Mouse (Mus musculus) MEL (cell line): ENCODE results near the gene Zbtb3. TPM values are rescaled to one million over a fixed set of nuclear protein-coding genes. Genes with fewer than 3 reads are reported as not detected.

Experiments
- DNase-seq: peaks from one replicate; pipeline ENCODE4 v3.0.0; 2011; ENCODE audit warnings: low read depth, low spot score
- H3K27ac ChIP-seq: 2 replicates; pipeline ENCODE4 v1.5.1; 2012; ENCODE audit warnings: low read depth, mild to moderate bottlenecking, control low read depth, low read length, moderate library complexity; ENCODE audit not compliant: control insufficient read depth
- H3K27me3 ChIP-seq, 2 experiments: fragments of 150-350 bp in 1 of 2; sonication (generic) in 1 of 2; 2 replicates each; pipeline ENCODE4 v1.6.1; 2012; ENCODE audit warnings: low read length in 2 of 2, mild to moderate bottlenecking in 2 of 2, improper control_type of control experiment in 1 of 2, moderate library complexity in 1 of 2; ENCODE audit not compliant: insufficient read depth in 2 of 2, control insufficient read depth in 1 of 2
- H3K36me3 ChIP-seq, 2 experiments: 2 replicates each; pipeline ENCODE4 v1.6.1; 2012 to 2014; ENCODE audit warnings: low read length in 2 of 2, improper control_type of control experiment in 1 of 2, inconsistent platforms in 1 of 2, mild to moderate bottlenecking in 1 of 2; ENCODE audit not compliant: insufficient read depth in 2 of 2, control insufficient read depth in 1 of 2
- H3K4me1 ChIP-seq, 2 experiments: fragments of 150-350 bp in 1 of 2; sonication (generic) in 1 of 2; 2 replicates each; pipeline ENCODE4 v1.6.1; 2012; ENCODE audit warnings: low read length in 2 of 2, improper control_type of control experiment in 1 of 2, mild to moderate bottlenecking in 1 of 2; ENCODE audit not compliant: insufficient read depth in 2 of 2, control insufficient read depth in 1 of 2
- H3K4me3 ChIP-seq, 2 experiments: fragments of 150-350 bp in 1 of 2; sonication (generic) in 1 of 2; 2 replicates each; pipeline ENCODE4 v1.5.1; 2012; ENCODE audit warnings: low read depth in 2 of 2, low read length in 2 of 2, mild to moderate bottlenecking in 2 of 2, moderate library complexity in 2 of 2, control low read depth in 1 of 2, improper control_type of control experiment in 1 of 2; ENCODE audit not compliant: control insufficient read depth in 1 of 2, insufficient read depth in 1 of 2
- H3K79me2 ChIP-seq: 2 replicates; pipeline ENCODE4 v1.6.1; 2012; ENCODE audit warnings: mild to moderate bottlenecking, low read length, moderate library complexity; ENCODE audit not compliant: control insufficient read depth, poor library complexity, insufficient read depth
- H3K9ac ChIP-seq: 2 replicates; pipeline ENCODE4 v1.6.1; 2012; ENCODE audit warnings: low read depth, mild to moderate bottlenecking, control low read depth, low read length, moderate library complexity; ENCODE audit not compliant: control insufficient read depth, poor library complexity, severe bottlenecking
- H3K9me3 ChIP-seq: fragments of 150-350 bp; sonication (generic); replicated peaks from 2 replicates; pipeline ENCODE4 v1.6.1; 2012; ENCODE audit warnings: mild to moderate bottlenecking, low read length, improper control_type of control experiment, moderate library complexity; ENCODE audit not compliant: insufficient read depth
- BHLHE40 ChIP-seq: IDR thresholded peaks from 2 replicates; pipeline ENCODE4 v1.6.1; 2012; ENCODE audit warnings: low read depth, mild to moderate bottlenecking, inconsistent platforms, low read length, improper control_type of control experiment, borderline replicate concordance
- CHD1 ChIP-seq: IDR thresholded peaks from 2 replicates; pipeline ENCODE4 v1.6.1; 2012; ENCODE audit warnings: low read depth, mild to moderate bottlenecking, inconsistent platforms, low read length, improper control_type of control experiment
- CHD2 ChIP-seq: IDR thresholded peaks from 2 replicates; pipeline ENCODE4 v1.6.1; 2011; ENCODE audit warnings: low read length, improper control_type of control experiment
- CTCF ChIP-seq, 3 experiments: IDR thresholded peaks in 2 of 3; conservative IDR thresholded peaks in 1 of 3; 2 replicates each; pipeline ENCODE4 v1.5.1; 2011 to 2012; ENCODE audit warnings: low read length in 3 of 3, low read depth in 2 of 3, mild to moderate bottlenecking in 2 of 3, improper control_type of control experiment in 1 of 3, inconsistent platforms in 1 of 3, mixed read lengths in 1 of 3, moderate library complexity in 1 of 3; ENCODE audit not compliant: control insufficient read depth in 1 of 3, insufficient read depth in 1 of 3, poor library complexity in 1 of 3, severe bottlenecking in 1 of 3
- E2F4 ChIP-seq: IDR thresholded peaks from 2 replicates; pipeline ENCODE4 v1.6.1; 2011; ENCODE audit warnings: low read depth, low read length, improper control_type of control experiment, borderline replicate concordance
- ELF1 ChIP-seq: IDR thresholded peaks from 2 replicates; pipeline ENCODE4 v1.6.1; 2014; ENCODE audit warnings: low read depth, mild to moderate bottlenecking, inconsistent platforms, low read length, improper control_type of control experiment, moderate library complexity
- EP300 ChIP-seq, 2 experiments: IDR thresholded peaks; 2 replicates each; pipeline ENCODE4 v1.6.1; 2011; ENCODE audit warnings: improper control_type of control experiment in 2 of 2, low read length in 2 of 2, low read depth in 1 of 2, mild to moderate bottlenecking in 1 of 2
- GABPA ChIP-seq: IDR thresholded peaks from 2 replicates; pipeline ENCODE4 v1.6.1; 2012; ENCODE audit warnings: low read depth, mild to moderate bottlenecking, inconsistent platforms, low read length, improper control_type of control experiment, moderate library complexity
- GATA1 ChIP-seq: IDR thresholded peaks from 2 replicates; pipeline ENCODE4 v1.6.1; 2011; ENCODE audit warnings: low read depth, low read length, improper control_type of control experiment
- KAT2A ChIP-seq: conservative IDR thresholded peaks from 2 replicates; pipeline ENCODE4 v1.6.1; 2012; ENCODE audit warnings: low read depth, low read length, improper control_type of control experiment, inconsistent platforms
- MAFK ChIP-seq: IDR thresholded peaks from 2 replicates; pipeline ENCODE4 v1.6.1; 2011; ENCODE audit warnings: low read depth, mild to moderate bottlenecking, low read length, improper control_type of control experiment, borderline replicate concordance
- MXI1 ChIP-seq: IDR thresholded peaks from 2 replicates; pipeline ENCODE4 v1.6.1; 2011; ENCODE audit warnings: mild to moderate bottlenecking, low read depth, low read length, improper control_type of control experiment
- MYC ChIP-seq: IDR thresholded peaks from 2 replicates; pipeline ENCODE4 v1.6.1; 2011; ENCODE audit warnings: low read depth, mild to moderate bottlenecking, low read length, improper control_type of control experiment, moderate library complexity
- NELFE ChIP-seq: IDR thresholded peaks from 2 replicates; pipeline ENCODE4 v1.6.1; 2011; ENCODE audit warnings: low read depth, low read length, improper control_type of control experiment
- NRF1 ChIP-seq: IDR thresholded peaks from 2 replicates; pipeline ENCODE4 v1.6.1; 2014; ENCODE audit warnings: low read depth, mild to moderate bottlenecking, inconsistent platforms, low read length, improper control_type of control experiment, moderate library complexity; ENCODE audit not compliant: poor library complexity, insufficient read depth, severe bottlenecking
- POLR2A ChIP-seq, 2 experiments: IDR thresholded peaks; 2 replicates each; pipeline ENCODE4 v1.6.1; 2011 to 2012; ENCODE audit warnings: low read length in 2 of 2, mild to moderate bottlenecking in 2 of 2, control low read depth in 1 of 2, improper control_type of control experiment in 1 of 2, low read depth in 1 of 2, moderate library complexity in 1 of 2; ENCODE audit not compliant: control insufficient read depth in 1 of 2, insufficient read depth in 1 of 2, poor library complexity in 1 of 2
- POLR2AphosphoS5 ChIP-seq: IDR thresholded peaks from 2 replicates; pipeline ENCODE4 v1.6.1; 2012; ENCODE audit warnings: low read depth, borderline replicate concordance, mild to moderate bottlenecking, inconsistent platforms, low read length, moderate library complexity, mixed read lengths
- RAD21 ChIP-seq: IDR thresholded peaks from 2 replicates; pipeline ENCODE4 v1.6.1; 2011; ENCODE audit warnings: mild to moderate bottlenecking, low read depth, low read length, improper control_type of control experiment
- RCOR1 ChIP-seq: IDR thresholded peaks from 2 replicates; pipeline ENCODE4 v1.6.1; 2012; ENCODE audit warnings: low read depth, mild to moderate bottlenecking, inconsistent platforms, low read length, improper control_type of control experiment
- SMC3 ChIP-seq: IDR thresholded peaks from 2 replicates; pipeline ENCODE4 v1.6.1; 2011; ENCODE audit warnings: low read depth, low read length, improper control_type of control experiment
- TBP ChIP-seq: IDR thresholded peaks from 2 replicates; pipeline ENCODE4 v1.8.0; 2011; ENCODE audit warnings: low read depth, low read length, improper control_type of control experiment
- TCF12 ChIP-seq: IDR thresholded peaks from 2 replicates; pipeline ENCODE4 v1.6.1; 2014; ENCODE audit warnings: low read depth, mild to moderate bottlenecking, inconsistent platforms, low read length, improper control_type of control experiment, moderate library complexity
- UBTF ChIP-seq: IDR thresholded peaks from 2 replicates; pipeline ENCODE4 v1.6.1; 2012; ENCODE audit warnings: low read depth, mild to moderate bottlenecking, inconsistent platforms, low read length, improper control_type of control experiment, moderate library complexity, borderline replicate concordance; ENCODE audit not compliant: insufficient read depth
- ZC3H11A ChIP-seq: IDR thresholded peaks from 2 replicates; pipeline ENCODE4 v1.6.1; 2012; ENCODE audit warnings: low read depth, mild to moderate bottlenecking, inconsistent platforms, low read length, improper control_type of control experiment
- ZKSCAN1 ChIP-seq: IDR thresholded peaks from 2 replicates; pipeline ENCODE4 v1.6.1; 2012; ENCODE audit warnings: low read depth, mild to moderate bottlenecking, inconsistent platforms, low read length, improper control_type of control experiment, moderate library complexity
- ZMIZ1 ChIP-seq: IDR thresholded peaks from 2 replicates; pipeline ENCODE4 v1.6.1; 2012; ENCODE audit warnings: low read depth, mild to moderate bottlenecking, inconsistent platforms, low read length, improper control_type of control experiment, moderate library complexity
- ZNF384 ChIP-seq: IDR thresholded peaks from 2 replicates; pipeline ENCODE4 v1.6.1; 2012; ENCODE audit warnings: low read depth, mild to moderate bottlenecking, inconsistent platforms, low read length, improper control_type of control experiment
- polyA plus RNA-seq, 2 experiments: library from polyadenylated mRNA; stranded (reverse) in 1 of 2; unstranded in 1 of 2; fragments of >175 nt in 1 of 2; fragments of >200 nt in 1 of 2; gene quantifications; 2 replicates each; pipeline versions ENCODE4 v1.2.1 to v1.2.4; 2012; ENCODE audit warnings: low replicate concordance in 2 of 2, low read depth in 1 of 2; ENCODE audit not compliant: insufficient read length in 2 of 2, insufficient read depth in 1 of 2, missing spikeins in 1 of 2
- total RNA-seq: library from RNA; depleted of rRNA; stranded (reverse); fragments of 300-350 nt; gene quantifications from 2 replicates; pipeline ENCODE4 v1.2.3, GENCODE M21; 2012

The Zbtb3 gene
- total and polyA plus RNA-seq, 3 experiments: 2.4 to 2.9 TPM; not detected in 1

- Histone ChIP-seq H3K36me3 (peaks cover 3 to 4% of the 10 kb centered on the region in 2 experiments; a peak in 2 of 4 replicates), H3K4me3 (no peak overlapping the region), H3K4me1 (peaks cover 3 to 7% of the 10 kb centered on the region in 2 experiments; a peak in 1 of 4 replicates), H3K27ac (no peak overlapping the region), H3K9me3 (no peaks in the 10 kb centered on the region), H3K27me3 (no peaks in the 10 kb centered on the region), H3K9ac (no peak overlapping the region), H3K79me2 (no peaks in the 10 kb centered on the region; the same call in 1 of the 2 replicates)
- TF ChIP-seq TBP: no peak
- TF ChIP-seq NRF1: no peak
- TF ChIP-seq ZNF384: no peak
- no peak for TF ChIP-seq TCF12
- TF ChIP-seq ZMIZ1: no peak
- TF ChIP-seq SMC3: no peak
- no peak for TF ChIP-seq MXI1
- TF ChIP-seq CTCF (IDR thresholded peaks at IDR 0.05 in 2 of 3, conservative IDR thresholded peaks at IDR 0.05 in 1 of 3; ENCODE audit: control insufficient read depth in 1 of 3, insufficient read depth in 1 of 3, low read depth in 2 of 3, low read length in 3 of 3, poor library complexity in 1 of 3, severe bottlenecking in 1 of 3): no peak
- TF ChIP-seq RCOR1: no peak
- no peak for TF ChIP-seq RAD21
- no peak for TF ChIP-seq MYC
- no peak for TF ChIP-seq CHD1
- TF ChIP-seq EP300 (IDR thresholded peaks at IDR 0.05; ENCODE audit: low read depth in 1 of 2, low read length in 2 of 2): no peak
- no peak for TF ChIP-seq ZC3H11A
- TF ChIP-seq POLR2A (IDR thresholded peaks at IDR 0.05; ENCODE audit: control insufficient read depth in 1 of 2, insufficient read depth in 1 of 2, low read depth in 1 of 2, low read length in 2 of 2, poor library complexity in 1 of 2): no peak
- no peak for TF ChIP-seq NELFE
- TF ChIP-seq ZKSCAN1: no peak
- no peak for TF ChIP-seq BHLHE40
- no peak for TF ChIP-seq GATA1
- TF ChIP-seq CHD2: no peak
- no peak for DNase-seq
Observed at GRCm38 (mm10) chr19:8789171-8789570, 13.2 kb upstream of the Zbtb3 start.

GRCm38 (mm10) chr19:8790171-8790570, 12.2 kb upstream of the Zbtb3 start:
- TF ChIP-seq UBTF (no peak), CTCF (IDR thresholded peaks at IDR 0.05 in 2 of 3, conservative IDR thresholded peaks at IDR 0.05 in 1 of 3; ENCODE audit: control insufficient read depth in 1 of 3, insufficient read depth in 1 of 3, low read depth in 2 of 3, low read length in 3 of 3, poor library complexity in 1 of 3, severe bottlenecking in 1 of 3) (no peak), ZMIZ1 (no peak), GABPA (no peak), TBP (no peak), POLR2AphosphoS5 (no peak), RCOR1 (no peak), ZKSCAN1 (no peak), ELF1 (no peak), GATA1 (no peak), KAT2A (no peak), CHD2 (no peak), MAFK (no peak), ZC3H11A (no peak), NELFE (no peak), MXI1 (no peak), RAD21 (no peak), EP300 (IDR thresholded peaks at IDR 0.05; ENCODE audit: low read depth in 1 of 2, low read length in 2 of 2) (no peak), E2F4 (no peak), NRF1 (no peak)
- Histone ChIP-seq H3K27ac (no peak overlapping the region), H3K9ac (no peak overlapping the region), H3K27me3 (no peaks in the 10 kb centered on the region), H3K4me1 (peaks cover 2 to 3% of the 10 kb centered on the region in 2 experiments; a peak in 1 of 4 replicates), H3K79me2 (0 out of 2 replicates have a peak, but pooled peaks cover 1% of the 10 kb centered on the region), H3K4me3 (no peak overlapping the region), H3K9me3 (no peaks in the 10 kb centered on the region), H3K36me3 (peaks cover 4 to 6% of the 10 kb centered on the region in 2 experiments; a peak in 3 of 4 replicates)
- no peak for DNase-seq
